In the genomic region with DNA sequence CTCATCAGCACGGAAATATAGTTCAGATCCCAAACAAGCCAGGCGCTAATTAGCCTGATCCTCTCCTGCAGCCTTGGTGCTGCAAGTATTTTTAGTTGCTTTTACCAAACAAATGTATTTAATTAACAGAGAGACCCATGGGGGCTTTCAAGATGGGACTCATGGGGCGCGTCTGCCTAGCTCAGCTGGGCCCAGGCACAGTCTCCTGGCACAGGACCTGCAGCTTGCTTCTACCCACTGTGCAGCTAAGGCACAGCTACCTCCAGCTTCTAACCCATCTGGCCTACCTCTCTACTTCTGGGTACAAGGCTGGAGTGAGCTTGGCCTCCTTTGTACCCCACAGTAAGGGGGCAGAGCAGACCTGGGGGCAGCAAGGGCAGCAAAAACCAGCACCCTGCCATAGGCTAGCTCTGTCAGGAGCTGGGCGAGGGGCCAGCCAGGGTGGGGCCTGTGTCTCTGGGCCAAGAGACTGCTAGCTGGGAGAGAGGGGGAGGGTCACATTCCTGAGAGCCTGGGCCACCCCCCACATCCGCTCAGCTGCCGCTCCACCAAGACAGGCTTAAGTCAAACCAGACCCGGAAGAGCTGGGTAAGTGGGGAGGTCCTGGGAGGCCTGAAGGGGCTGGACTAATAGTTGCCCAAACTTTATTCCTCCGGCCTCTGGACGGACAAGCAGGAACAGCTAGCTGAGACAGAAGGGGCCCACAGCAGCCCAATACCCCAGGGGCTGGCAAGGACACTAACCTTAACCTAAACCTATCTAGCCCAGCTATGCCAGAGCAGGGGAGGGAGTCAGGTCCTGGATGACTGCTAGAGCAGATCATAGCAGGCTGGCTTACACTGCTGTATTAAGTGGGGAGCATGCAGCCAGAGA, we compare ENCODE assay signal across 8 mouse cellular contexts. TPM values are rescaled to one million over a fixed set of nuclear protein-coding genes. Genes with fewer than 3 reads are reported as not detected.
A peak's percentile ranks its signal among the peaks of the same experiment; 100 is the strongest.
DNase-seq lines count a peak whose midpoint lies in the region; ATAC-seq and TF ChIP-seq lines count a peak whose summit lies in the region.

No protein-coding gene starts in this region.

- H3ac ChIP-seq in myocyte (ENCODE audit: control insufficient read depth, insufficient read length), result no peak overlapping the region

- H3K9me3 ChIP-seq in hindbrain, embryonic 15.5 days, result no peaks in the 10 kb centered on the region

- no peak overlapping the region for H3K4me2 ChIP-seq in hindbrain, embryonic 15.5 days
- H3K4me2 ChIP-seq in myocyte (ENCODE audit: low read depth), result peak overlapping the region; percentile 80

- H3K4me3 ChIP-seq in hindbrain, embryonic 15.5 days, result no peak overlapping the region
- H3K4me3 ChIP-seq in myocyte, result no peak overlapping the region

- TF ChIP-seq POLR2A in myocyte (IDR thresholded peaks at IDR 0.05; ENCODE audit: insufficient read length, low read depth), result no peak

- peaks cover 39% of the 10 kb centered on the region for H3K36me3 ChIP-seq in hindbrain, embryonic 15.5 days
- H3K36me3 ChIP-seq in myocyte (ENCODE audit: control insufficient read depth, insufficient read depth), result peaks cover 30% of the 10 kb centered on the region

- ATAC-seq in hindbrain, embryonic 15.5 days (ENCODE audit: low FRiP score, low read depth), result no peak

- no peak overlapping the region for H3K9ac ChIP-seq in hindbrain, embryonic 15.5 days

- H3K27ac ChIP-seq in hindbrain, embryonic 15.5 days (replicated peaks), result peak overlapping the region; percentile 13; the same call in 1 of the 2 replicates

- H3K27me3 ChIP-seq in hindbrain, embryonic 15.5 days, result no peaks in the 10 kb centered on the region
- no peaks in the 10 kb centered on the region for H3K27me3 ChIP-seq in myocyte (ENCODE audit: control insufficient read depth, insufficient read depth, insufficient read length)

- H3K79me2 ChIP-seq in myocyte (ENCODE audit: control insufficient read depth, insufficient read depth), result peaks cover 28% of the 10 kb centered on the region

- peaks cover 31% of the 10 kb centered on the region for H3K4me1 ChIP-seq in hindbrain, embryonic 15.5 days (replicated peaks)

- 39% methylated on average over 10 of the region's 10 CpGs for WGBS in hindbrain, embryonic 15.5 days

- DNase-seq in adrenal gland, adult (ENCODE audit: inconsistent age in 2 of 2, low spot score in 1 of 2), result peak; percentile 72 to 83
- DNase-seq in adrenal gland, adult 8-10 months, result no peak
- peak; percentile 72 for DNase-seq in adrenal gland, postnatal 25 days
- DNase-seq in gastrocnemius, postnatal 10 days, result peak; percentile 89
- DNase-seq in liver, result peak; percentile 69
- peak; percentile 78 for DNase-seq in thymus, postnatal 25 days

TF ChIP-seq in myocyte, 11 proteins besides CTCF, POLR2A, EP300 and RAD21:
- TF ChIP-seq MAX (IDR thresholded peaks at IDR 0.05; ENCODE audit: low read depth) (no peak), E2F4 (IDR thresholded peaks at IDR 0.05; ENCODE audit: insufficient read depth) (no peak), CEBPB (IDR thresholded peaks at IDR 0.05; ENCODE audit: insufficient read depth, poor library complexity, severe bottlenecking) (no peak), TCF12 (IDR thresholded peaks at IDR 0.05; ENCODE audit: insufficient read depth, poor library complexity, severe bottlenecking) (peak; percentile 88), USF1 (IDR thresholded peaks at IDR 0.05; ENCODE audit: low read depth) (no peak), TCF3 (IDR thresholded peaks at IDR 0.05; ENCODE audit: insufficient read length, low read depth) (peak; percentile 56), POLR2AphosphoS2 (IDR thresholded peaks at IDR 0.05; ENCODE audit: insufficient read length, low read depth) (no peak), MYOG (IDR thresholded peaks at IDR 0.05; ENCODE audit: control insufficient read depth in 1 of 3, insufficient read depth in 1 of 3, insufficient read length in 2 of 3, low read depth in 2 of 3) (peak; percentile 48 to 92 (median 78)), SRF (IDR thresholded peaks at IDR 0.05; ENCODE audit: control insufficient read depth, insufficient read length, low read depth) (no peak), REST (IDR thresholded peaks at IDR 0.05; ENCODE audit: insufficient read depth, insufficient read length) (no peak), MYOD1 (IDR thresholded peaks at IDR 0.05; ENCODE audit: control insufficient read depth in 1 of 3, insufficient read length in 2 of 3, low read depth in 2 of 3) (peak; percentile 20 to 89 (median 80))
TF ChIP-seq in myocyte: peak in this region for 4.

RNA-seq across cellular contexts. Expression of gene Plxna1, which starts 17.6 kb away (rescaled TPM):
- total RNA-seq in adrenal gland, adult 8-10 months (2022), result 10 to 100 TPM; 65.9 to 85.2 (median 71.0) TPM
- total RNA-seq in adrenal gland, postnatal 25 days (2021), result 137 and 164 TPM in 2 replicates
- total RNA-seq in gastrocnemius, postnatal 10 days (2021), result 10 to 100 TPM; 44.1 to 54.4 TPM
- polyA plus RNA-seq in hindbrain, embryonic 15.5 days (2015; fragmentation: Nextera tagmentation; extraction: Ambion mirVana), result 47.4 and 57.2 TPM in 2 replicates
- polyA plus RNA-seq in myocyte (2012; fragmentation: generic; extraction: Trizol), result 64.4 TPM
